Mouse (Mus musculus) cerebellum, adult 9-10 months (tissue): ENCODE data around the gene Ccnj.

ENCODE experiments used
- DNase-seq: peaks from one replicate; pipeline ENCODE4 v3.0.0; 2022

The Ccnj gene

DNA sequence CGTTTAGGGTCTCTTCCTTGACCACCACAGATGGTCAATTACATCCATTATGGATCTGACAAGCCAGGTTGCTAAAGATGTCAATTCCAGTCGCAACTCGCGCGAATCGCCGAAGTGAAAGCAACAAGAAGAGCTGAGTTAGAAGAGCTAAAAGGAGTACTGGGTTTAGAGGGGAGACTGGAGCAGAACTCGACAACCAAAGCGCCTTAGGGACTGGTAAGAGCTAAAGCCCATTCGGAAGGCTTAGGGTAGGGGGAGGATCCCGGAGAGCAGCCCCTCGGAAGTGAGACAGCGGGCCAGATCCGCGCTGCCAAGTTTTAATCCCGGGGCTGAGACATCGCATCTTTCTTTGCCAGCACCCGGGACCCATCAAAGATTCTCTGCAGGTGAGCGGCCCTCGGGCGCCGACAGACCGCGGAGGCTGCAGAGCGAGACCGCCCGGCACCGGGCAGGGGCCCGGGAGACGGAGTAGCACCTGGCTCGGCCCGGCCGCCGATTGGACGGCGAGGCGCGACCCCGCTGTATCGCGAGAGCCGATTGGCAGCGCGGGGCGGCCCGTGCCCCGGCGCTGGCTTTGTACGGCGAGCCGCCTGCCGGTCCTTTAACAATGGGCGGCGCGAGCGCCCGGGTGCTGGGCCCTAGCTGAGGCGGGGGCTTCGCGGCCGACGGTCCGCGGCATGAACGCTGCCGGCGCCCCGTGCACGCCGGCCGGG is at the start of gene Ccnj:
Gene Ccnj, plus strand, starts transcription at position 577 of the 713 bp plus-strand sequence.
- DNase-seq, result peak; percentile 91

DNA sequence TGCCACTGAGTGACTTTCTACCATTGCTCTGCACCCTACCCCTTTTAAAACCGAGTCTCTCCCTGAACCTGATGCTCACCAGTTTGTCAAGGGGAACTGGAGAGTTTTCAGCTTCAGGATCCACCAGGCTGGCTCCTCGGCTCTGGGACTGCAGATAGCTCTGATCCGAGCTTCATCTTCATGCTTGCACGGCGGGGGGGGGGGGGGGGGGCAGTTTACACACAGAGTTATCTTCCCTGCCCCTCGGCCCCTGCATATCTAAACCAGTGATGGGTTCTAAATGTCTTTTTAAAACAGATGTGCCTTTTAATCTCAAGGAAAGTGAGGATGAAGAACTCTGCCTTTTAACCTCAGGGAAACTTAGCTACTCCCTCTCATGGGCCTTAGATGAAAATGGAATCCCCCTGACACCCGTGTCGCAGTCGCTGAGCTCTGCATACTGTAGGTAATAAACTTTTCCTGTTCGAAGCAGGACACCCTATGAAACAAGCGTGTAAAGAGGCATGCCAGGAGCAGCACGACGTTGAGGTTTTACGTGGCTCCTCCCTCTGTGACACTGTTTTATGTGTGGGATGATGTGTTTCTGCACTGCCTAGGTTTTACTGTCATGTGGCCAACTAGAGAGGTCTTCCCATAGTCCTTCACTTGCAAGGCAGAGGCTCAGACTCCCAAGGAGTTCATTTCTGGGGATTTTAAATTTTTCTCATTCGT is 42.9 kb upstream of the Ccnj start:
- no peak for DNase-seq

DNA sequence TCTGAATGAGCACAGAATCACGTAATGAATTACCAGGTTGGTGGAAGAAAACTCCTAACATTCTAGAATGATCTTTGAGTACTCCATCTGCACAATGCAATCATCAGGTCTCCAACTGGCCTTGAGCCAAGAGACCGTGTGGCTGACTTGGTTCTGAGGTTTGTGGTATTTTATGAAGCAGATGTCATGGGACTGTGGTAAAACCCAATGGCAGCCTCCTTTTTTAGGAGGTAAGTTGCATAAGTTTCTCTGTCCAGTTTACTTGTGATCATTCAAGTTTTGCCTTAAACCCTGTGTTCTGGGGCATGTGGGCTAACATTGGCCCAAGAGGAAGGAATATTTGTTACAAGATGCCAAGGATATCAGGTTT is 42.4 kb upstream of the Ccnj start:
- no peak for DNase-seq

DNA sequence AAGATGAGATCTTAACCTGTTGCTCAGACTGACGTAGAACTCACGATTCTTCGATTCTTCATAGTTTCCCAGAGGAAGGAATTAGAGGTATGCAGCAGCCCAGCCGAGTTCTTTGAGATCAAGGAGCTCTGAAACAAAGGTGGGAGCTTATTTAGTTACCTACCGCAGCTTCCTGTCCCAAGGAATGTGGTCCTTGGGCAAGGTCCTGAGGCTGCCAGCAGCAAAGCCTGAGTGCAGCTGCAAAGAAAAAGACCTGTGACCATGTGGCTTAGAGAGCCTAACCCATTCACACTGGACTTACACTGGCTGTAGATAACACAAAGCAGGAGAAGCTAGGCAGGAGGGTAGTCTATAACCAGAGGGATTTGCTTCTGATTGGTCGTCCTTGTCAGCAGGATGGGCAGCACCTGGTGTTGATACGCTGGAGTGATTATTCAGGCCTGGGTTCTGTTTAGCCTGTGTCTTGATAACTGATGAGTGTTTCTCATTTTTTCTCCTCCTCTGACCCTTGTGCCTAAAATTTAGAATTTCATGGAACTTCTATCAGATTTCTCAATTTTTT is 25.8 kb upstream of the Ccnj start:
- no peak for DNase-seq

DNA sequence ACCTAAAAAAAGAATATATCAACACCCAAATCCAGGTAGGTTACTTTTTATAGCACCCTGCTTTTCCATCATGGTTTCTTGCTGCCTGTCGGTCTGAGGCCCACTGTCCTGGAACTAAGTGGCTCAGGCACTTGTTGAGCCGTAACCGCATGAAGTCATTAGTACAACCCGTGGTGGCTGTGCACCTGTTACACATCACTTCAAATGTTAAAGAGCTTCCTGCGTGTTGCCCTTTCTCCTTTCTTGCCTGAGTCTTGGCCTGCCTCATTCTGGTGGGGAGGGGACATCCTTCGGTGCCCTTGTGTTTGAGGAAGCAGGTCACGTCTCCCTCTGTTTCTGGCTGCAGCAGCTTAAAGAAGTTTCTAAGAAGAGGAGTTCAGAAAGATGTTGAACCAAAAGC is 21.2 kb upstream of the Ccnj start:
- DNase-seq, result no peak

DNA sequence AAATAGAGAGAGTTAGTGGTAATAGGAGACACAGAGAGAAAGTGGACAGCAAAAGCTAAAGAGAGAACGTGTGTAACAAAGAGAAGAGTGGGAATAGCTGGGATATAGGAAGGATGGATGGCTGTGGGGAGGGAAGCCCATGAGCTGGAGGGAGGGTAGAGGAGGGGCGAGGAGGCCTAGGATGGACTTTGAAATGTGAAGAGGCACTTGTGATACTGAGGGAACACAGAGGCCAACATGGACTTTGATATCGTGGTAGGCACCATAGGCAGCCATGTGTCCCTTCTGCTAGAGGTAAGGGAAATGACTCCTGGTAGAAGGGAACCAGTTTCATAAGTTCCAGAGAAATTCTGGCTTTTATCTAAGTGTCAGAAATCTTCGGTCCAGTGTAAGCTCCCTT is 19.2 kb upstream of the Ccnj start:
- no peak for DNase-seq

DNA sequence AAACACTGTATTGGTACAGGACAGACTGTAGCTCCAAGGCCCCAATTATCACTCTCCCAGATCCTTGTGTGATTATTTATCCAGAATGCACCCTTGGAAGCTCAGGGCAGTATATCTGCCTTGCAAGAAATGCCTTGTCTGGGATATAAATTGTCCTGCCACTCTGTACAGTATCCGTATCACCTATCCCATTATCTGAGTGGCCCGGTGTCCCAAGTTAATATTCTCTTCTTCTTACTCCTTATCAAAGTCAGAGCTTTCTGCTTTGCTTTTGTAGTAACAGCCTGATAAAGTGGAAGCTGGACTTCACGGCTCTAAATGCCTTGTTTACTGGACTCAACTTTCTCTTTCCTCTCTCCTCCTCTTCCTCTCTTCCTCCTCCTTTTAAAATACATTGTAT is 18.3 kb upstream of the Ccnj start:
- no peak for DNase-seq

DNA sequence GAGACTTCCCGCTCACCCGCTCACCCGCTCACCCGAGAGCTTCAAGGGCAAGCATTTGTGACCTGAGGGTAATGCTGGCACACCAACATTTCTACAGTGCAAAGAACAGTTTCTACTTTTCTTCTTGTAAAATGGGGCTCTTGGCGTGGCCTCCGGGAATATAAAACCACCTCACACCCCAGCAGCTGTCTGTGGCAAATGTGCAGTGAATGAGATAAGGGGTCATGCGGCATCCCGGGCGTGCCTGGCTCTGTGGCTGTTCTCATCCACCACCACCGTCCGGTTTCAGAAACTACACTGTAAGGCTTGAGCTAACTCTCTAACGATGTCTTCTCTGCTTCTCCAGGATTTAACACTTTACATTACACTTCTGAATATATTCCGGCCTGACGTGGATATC is 17.7 kb upstream of the Ccnj start:
- no peak for DNase-seq

DNA sequence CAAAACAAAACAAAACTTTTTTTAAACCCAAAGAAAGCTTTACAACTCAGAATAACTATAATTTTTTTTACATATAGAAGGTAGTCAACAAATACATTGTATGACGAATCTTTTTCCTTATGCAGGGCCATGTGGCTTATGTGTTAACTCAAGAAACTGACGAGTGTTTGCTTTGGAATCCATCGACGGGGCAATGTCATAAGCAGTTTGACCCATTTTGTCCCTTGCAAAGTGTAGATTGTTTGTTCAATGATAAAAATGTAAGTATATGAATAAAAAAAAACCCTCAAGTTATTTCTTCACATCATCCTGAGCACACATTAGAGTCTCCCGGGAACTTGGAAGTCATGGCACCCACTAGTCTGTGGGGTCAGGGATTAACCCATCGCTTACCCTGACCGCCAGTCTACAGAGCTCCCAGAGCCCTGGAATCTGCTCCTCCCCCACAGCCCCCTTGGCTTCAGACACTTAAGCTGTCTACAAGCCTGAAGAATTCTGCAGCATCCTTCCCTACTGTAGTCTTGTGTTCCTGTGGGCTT is 15.4 kb upstream of the Ccnj start:
- DNase-seq, result no peak

DNA sequence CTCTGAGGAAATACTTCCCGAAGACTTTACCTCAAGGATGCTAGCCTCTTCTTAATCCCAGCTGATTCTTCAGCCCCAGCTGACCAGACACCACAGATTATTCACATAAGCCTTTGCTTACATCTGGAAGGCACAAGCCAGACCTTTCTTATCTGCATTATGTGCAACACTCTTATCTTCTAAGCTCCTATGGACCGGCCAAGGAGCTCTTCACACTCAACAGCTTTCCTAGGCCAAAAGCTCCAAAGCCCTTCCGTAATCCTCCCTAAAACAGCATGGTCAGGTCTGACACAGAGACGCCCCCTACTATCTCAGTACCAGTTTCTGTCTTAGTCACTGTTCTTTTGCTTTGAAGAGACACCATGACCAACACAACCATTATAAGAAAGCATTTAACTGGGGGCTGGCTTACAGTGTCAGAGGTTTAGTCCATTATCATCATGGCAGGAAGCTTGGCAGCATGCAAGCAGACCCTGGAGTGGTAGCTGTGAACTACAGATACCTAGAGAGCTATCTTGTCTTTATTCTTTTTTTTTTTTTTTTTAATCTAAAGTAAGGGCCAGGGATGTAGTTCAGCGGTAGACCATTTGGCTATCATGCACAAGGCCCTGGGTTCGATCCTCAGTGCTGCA is 13.1 kb upstream of the Ccnj start:
- no peak for DNase-seq

DNA sequence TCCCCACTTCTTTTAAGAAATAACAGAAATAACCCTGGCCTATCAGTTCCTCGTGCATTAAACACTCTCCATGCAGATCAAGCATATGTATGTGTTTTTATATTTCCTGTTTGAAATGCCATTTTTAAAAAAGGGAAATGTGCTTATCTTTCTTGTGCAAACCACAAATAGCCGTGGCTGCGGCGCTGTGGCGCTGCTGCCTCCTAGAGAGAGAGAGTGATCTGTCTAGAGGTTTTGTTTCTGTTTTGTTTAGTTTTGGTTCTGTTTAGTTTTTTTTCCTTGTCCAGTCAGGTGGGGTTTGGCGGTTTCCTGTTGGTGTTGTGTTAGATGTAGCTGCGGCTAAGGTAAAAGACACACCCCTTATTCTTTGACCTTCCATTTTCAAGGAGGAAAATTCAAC is 12.3 kb upstream of the Ccnj start:
- DNase-seq, result no peak

DNA sequence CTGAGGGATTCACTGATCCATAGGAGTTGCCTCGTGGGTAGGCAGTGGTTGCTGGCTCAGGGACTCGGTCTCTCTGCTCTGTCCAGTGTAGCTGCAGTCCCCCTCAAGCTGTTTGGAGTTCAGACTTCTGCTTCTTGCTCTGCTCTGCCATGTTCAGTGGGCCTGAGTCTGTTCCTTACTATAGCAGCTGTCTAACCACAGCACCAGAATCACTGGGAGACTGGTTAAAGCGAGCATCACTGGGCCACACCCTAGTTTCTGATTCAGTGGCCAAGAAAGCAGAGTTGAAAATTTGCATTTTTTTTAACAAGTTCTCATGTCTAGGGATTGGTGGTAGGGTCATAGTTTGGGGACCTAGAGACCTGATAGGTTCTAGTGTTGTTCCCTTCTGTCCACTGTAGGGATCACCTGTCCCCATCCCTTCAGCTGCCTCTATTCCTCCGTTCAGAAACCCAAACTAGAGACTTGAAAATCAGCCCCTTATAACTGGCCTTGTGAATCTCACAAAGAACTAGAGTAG is 9.7 kb upstream of the Ccnj start:
- no peak for DNase-seq

DNA sequence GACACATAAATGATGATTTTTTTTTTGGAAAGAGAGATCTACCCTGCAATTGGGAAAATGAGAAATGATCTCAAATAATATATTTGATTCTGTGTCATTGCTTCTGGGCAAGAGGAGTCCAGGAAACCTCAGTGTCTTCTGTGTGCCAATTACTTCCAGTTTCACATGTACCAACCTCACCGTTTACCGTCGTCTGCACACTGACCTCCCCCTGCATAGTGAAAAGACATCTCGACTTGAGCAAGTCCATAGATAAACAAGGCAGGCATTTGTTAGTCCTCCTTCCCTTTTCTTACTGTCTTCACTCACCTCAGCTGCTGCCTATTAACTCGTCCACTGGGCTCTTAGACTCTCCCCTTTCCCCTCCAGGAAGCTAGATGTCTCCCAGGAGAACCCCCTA is 5.4 kb upstream of the Ccnj start:
- no peak for DNase-seq

DNA sequence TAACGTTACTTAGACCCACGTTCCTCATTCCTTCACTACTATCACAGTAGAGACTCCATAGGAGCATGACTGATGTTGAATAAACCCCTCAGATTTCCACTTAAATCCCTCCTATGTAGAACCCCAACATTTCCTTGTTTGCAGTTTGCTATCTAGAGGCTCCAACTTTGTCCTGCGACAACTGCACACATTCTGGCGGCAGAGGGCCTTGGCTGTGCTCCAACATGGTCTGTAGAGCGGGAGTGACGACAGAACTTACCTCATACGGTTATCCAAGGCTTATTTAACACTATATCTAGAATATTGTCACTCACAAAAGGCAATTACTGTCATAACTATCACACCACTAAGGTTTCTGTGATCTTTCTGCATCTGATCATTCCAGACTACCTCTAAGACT is 4.3 kb upstream of the Ccnj start:
- no peak for DNase-seq

DNA sequence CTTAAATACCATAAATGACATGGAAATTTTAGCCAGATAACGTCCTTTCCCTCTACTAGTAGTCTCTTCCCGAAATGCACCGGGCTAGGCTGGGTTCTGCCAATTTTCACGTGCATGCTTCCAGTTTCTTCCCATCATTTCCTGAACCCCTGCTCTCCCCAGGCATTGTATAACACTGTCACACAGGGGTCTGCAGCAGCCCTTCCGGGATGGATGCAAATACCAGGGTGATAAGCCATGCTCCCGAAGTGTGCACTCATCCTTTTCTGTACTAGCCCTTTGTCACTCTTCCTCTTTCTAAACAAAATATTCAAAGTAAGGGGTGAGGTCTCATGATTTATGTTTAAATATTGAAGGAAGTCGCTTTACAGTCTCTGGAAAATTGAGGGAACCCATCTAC is 881 bp upstream of the Ccnj start:
- DNase-seq, result no peak

DNA sequence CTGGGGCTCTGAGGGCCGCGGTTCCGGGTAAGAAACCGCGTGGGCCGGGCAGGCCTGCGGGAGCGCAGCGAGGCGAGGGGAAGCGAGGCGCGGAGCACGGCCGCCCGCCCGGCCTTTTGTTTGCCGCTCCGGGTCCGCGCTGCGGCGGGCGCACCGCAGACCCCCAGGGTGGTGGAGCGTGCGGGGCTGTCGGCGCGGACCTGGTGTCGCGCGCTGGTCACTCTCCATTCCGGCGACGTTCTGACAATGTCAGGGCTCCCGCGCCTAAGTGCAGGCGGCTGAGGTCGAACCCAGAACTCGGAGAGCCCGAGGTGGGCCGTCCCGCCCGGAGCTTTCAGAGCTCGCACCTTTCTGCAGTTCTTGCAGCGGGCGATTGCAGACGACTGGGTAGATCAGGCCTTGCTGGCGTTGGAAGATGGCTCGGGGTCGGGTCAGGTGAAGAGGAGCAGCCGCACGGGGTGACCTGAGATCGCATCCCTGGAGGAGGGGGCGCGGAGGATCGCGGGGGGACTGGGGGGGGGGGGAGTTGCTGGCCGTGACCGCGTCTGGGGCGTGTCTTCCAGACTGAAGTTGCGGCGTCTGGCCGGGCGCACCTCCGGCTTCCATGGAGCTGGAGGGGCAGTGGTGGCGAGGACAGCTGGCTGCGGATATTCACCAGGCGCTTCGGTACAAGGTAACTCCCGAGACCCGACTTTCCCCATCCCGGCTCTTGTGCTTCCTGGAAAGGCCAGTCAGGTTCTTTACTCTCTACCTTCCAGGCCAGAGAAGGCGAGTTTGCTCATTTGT is 530 bp downstream of the Ccnj start:
- DNase-seq, result peak; percentile 36

DNA sequence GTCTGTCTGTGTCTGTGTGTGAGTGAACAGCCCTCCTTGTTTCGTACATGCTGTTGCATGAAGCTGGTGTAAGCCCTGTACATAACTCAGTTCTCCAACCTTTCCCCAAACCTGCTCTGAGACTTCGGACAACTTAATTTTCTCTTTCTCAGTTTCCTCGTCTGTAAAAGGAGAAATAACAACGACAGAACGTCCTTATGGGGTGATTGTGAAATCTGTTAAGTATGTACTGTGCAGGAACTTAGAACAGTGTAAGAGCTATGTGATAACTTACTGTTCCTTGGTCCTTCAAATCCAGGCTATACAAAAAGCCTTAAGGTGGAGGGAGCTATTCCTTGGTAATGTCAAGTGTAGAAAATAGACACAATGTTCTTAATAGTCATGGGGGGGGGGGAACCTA is 1.3 kb downstream of the Ccnj start:
- no peak for DNase-seq

DNA sequence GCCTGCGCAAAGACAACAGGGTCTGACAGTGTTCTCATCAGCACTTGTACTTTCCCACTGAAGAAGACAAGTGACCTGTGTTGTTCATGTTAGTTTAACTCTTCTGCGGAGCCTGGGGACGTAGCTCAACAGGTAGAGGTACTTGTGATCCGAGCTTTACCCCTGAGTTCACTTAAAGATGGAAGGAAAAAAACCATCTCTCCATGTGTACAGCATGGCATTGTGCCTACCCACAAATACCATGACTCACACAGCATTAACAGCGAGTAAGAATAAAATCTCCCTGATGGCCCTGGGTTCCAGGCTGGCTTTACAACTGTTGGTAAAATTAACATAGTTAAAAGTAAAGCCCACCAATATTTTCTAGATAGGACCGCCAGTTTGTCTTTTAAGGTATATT is 3.4 kb downstream of the Ccnj start:
- DNase-seq, result no peak

DNA sequence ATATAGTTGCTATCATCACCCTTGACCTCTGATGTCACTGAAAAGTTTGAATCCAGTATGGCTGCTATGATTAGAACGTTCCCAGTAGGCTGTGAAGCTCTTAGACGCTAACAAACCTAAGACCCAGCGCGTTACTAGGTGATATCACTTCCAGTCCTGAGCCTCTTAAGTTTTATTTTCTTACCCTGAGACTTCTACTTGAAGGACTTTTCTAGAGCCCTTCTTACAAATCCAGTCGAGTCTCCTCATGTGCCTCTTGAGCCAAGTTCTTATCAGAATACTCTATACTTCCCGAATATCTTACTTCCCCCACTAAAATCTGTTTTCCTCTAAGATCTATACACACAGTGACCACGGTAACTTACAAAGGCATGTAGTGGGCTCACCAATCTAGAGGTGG is 7.1 kb downstream of the Ccnj start:
- DNase-seq, result no peak

DNA sequence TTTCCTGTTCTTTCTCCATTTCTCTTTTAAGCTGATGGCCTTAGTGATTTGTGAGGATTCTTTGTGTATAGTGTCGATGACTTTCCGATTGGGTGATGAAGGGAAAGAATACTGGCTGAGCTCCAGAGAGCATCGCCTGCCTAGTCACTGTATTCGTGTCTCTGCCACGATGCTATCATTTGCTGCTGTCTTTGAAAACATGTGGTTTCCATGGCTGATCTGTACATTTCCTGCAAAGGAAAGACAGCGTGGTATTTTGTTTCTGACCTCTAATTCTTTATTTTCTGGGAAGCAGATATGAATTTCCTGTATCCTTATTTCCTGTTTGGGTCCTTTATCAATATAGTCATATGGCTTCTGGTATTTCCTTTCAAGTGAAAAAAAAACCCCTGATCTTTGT is 9.2 kb downstream of the Ccnj start:
- DNase-seq, result no peak

DNA sequence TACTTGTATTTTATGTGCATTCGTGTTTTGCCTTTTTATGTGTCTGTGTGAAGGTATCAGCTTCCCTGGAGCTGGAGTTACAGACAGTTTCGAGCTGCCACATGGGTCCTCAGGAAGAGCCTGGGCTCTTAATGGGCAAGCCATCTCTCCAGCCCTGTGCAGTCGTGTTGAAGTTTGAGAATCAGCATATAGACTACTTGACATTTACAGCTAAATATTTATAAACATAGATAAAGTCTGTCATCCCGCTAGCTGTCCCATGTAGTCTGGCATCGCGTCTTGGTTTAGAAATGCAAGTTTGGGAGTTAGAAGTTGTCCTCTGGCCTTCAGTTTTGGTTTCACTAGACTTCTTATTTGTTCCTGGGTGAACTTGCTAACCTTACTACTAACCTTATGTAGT is 10.0 kb downstream of the Ccnj start:
- DNase-seq, result no peak

DNA sequence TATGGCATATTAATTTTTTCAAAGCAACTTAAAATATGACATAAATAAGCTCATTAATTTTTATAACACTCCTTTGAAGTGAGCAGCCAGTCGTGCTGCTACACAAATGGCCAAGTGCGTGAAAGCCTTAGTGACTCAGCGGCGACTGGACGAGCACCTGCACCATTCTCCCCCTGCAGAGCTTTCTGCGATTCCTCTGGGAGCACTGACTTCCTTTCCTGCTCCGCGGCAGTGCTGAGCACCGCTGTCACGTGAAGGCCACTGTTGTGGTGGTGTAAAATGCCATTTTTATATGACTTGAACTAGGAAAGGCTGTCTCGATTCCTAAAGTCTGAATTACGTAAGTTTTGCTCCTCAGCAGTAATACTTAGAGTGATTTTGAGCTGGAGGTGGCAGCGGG is 10.5 kb downstream of the Ccnj start:
- no peak for DNase-seq

DNA sequence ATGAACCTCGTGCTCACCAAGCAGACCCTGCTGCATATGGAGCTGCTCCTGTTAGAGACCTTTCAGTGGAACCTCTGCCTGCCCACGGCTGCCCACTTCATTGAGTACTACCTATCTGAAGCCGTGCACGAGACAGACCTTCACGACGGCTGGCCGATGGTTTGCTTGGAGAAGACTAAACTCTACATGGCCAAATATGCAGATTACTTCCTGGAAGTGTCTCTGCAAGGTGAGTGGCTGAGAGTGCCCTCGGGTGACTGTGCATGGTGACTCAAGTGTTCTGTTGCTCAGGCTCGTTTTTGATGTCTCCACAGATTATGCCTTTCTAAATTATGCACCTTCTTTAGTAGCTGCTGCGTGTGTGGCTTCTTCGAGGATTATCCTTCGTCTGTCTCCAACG is 13.7 kb downstream of the Ccnj start:
- no peak for DNase-seq
